Mouse (Mus musculus): ENCODE results near the gene Iqcf3.

DNA sequence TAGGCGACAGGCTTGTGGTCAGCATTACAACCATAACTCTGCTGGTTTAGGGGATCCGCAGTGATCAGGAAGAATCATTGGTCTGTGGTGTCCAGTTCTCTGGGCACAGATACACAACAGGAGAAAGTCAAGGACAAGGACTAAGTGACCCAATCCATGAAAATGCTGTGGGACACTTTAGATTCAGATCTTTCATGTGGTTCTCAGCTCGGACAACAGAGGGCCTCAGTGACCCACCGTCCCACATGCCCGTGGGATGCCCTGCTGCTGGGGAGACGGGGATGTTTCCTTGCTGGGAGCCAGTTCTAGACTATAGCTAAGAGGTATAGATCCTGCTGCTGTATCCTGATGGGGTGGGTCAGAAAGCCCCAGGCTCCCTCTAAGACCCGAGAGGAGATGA is 37.0 kb upstream of the Iqcf3 start:
- no peak for TF ChIP-seq CTCF (IDR thresholded peaks at IDR 0.05; ENCODE audit: insufficient read depth, low read depth, low read length)
- TF ChIP-seq POLR2A (IDR thresholded peaks at IDR 0.05; ENCODE audit: insufficient read depth, low read depth, low read length): no peak
